Mouse (Mus musculus) ES-E14 (cell line): ENCODE results near the gene Ripk1.

ENCODE experiments used
- CHD2 ChIP-seq: IDR thresholded peaks from 2 replicates; pipeline ENCODE4 v1.6.1; 2014; ENCODE audit warnings: mild to moderate bottlenecking, low read depth, low read length, inconsistent platforms
- HCFC1 ChIP-seq: IDR thresholded peaks from 2 replicates; pipeline ENCODE4 v1.6.1; 2012; ENCODE audit warnings: low read length, inconsistent platforms, borderline replicate concordance; ENCODE audit not compliant: insufficient read depth
- ZC3H11A ChIP-seq: IDR thresholded peaks from 2 replicates; pipeline ENCODE4 v1.6.1; 2012; ENCODE audit warnings: low read depth, mild to moderate bottlenecking, inconsistent platforms, low read length, borderline replicate concordance
- ZNF384 ChIP-seq: IDR thresholded peaks from 2 replicates; pipeline ENCODE4 v1.6.1; 2012; ENCODE audit warnings: low read depth, low read length, inconsistent platforms

DNA sequence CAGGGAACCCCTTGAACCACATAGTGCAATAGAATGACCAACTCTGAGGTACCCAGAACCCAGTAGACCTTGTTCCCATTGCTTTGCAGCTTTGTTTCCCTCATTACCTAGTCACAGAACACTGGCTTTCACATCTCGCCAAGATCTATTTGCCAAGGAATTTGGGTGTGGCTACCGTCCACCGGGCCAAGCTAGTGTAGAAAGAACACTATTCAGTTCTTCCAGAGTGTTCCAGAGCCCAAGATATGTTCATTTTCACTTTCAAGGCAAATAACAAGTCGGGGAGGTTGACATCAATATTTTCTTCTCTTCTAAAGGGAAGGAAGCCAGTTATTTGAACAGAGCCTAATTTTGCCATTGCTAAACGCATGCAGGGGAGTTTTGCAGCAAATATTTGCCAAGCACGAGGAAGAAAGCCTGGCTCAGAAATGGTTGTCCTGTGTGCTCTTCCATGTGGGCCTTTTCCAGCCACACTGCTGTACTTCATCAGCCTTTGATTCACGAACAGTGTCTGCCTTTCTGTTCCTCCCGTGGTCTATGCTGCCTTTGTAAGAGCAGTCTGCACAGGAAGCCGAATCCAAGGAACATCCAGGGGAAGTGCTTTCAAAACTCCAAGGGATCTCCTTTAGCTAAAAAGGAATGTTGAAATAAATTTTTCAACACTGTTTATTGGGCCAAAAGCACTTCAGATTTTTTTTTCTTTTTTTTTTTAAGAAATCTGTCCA is 82.0 kb downstream of the Ripk1 start:
- TF ChIP-seq ZC3H11A (no peak), HCFC1 (no peak), ZNF384 (no peak), CHD2 (no peak)
